Mouse (Mus musculus) left cerebral cortex, postnatal 25 days (tissue): ENCODE measurements around the gene Phlpp1. TPM values are rescaled to one million over a fixed set of nuclear protein-coding genes. Genes with fewer than 3 reads are reported as not detected.
A peak's percentile ranks its signal among the peaks of the same experiment; 100 is the strongest.

Source experiments
- DNase-seq, 2 experiments: peaks; one replicate each; pipeline ENCODE4 v3.0.0; 2022; ENCODE audit warnings: low spot score in 2 of 2, mixed read lengths in 1 of 2
- intact Hi-C: fragments of 180-260 bp; cut with DNase I; formaldehyde crosslinking; loops from one replicate; pipeline ENCODE4 v1.15.1; 2025
- total RNA-seq, 2 experiments: library from RNA; stranded (reverse); gene quantifications; 2 replicates each; pipeline ENCODE4 v1.2.3; 2021

Phlpp1 gene
- total RNA-seq, 2 experiments from 2014 or later: 60.2 to 64.6 TPM

GRCm38 (mm10) chr1:106349116-106349515, 177.6 kb downstream of the Phlpp1 start:
- DNase-seq: no peak
- intact Hi-C loops: no loop called here

GRCm38 (mm10) chr1:106351512-106351911, 180.0 kb downstream of the Phlpp1 start:
- DNase-seq: no peak
- intact Hi-C loops: loop anchor here (5.0 kb wide), 1 partner anchor 84 kb away; no protein-coding TSS in a partner anchor

GRCm38 (mm10) chr1:106352801-106353511, 181.4 kb downstream of the Phlpp1 start:
- DNase-seq: peak in 1 of 2 experiments; percentile 83
- intact Hi-C loops: loop anchor here (2.0 to 5.0 kb wide), 2 partner anchors 86 to 180 kb away; no protein-coding TSS in a partner anchor

GRCm38 (mm10) chr1:106353993-106354392, 182.4 kb downstream of the Phlpp1 start:
- intact Hi-C loops: loop anchor here (2.0 to 5.0 kb wide), 2 partner anchors 87 to 181 kb away; no protein-coding TSS in a partner anchor
- no peak for DNase-seq

GRCm38 (mm10) chr1:106359474-106359873, 187.9 kb downstream of the Phlpp1 start:
- no peak for DNase-seq
- intact Hi-C loops: no loop called here

GRCm38 (mm10) chr1:106362841-106363604, 191.5 kb downstream of the Phlpp1 start:
- DNase-seq: no peak
- intact Hi-C loops: no loop called here

- intact Hi-C loops: no loop called here
Measured at GRCm38 (mm10) chr1:106369330-106369729, 197.8 kb downstream of the Phlpp1 start.

GRCm38 (mm10) chr1:106372446-106372845, 200.9 kb downstream of the Phlpp1 start:
- DNase-seq: no peak
- intact Hi-C loops: no loop called here

More at GRCm38 (mm10) chr1:106369330-106369729, 197.8 kb downstream of the Phlpp1 start:
- peak in 1 of 2 experiments; percentile 38 for DNase-seq

GRCm38 (mm10) chr1:106373656-106374055, 202.1 kb downstream of the Phlpp1 start:
- intact Hi-C loops: no loop called here
- DNase-seq: no peak

- no peak for DNase-seq
- intact Hi-C loops: no loop called here
Measured at GRCm38 (mm10) chr1:106374274-106374673, 202.7 kb downstream of the Phlpp1 start.

GRCm38 (mm10) chr1:106374971-106375370, 203.4 kb downstream of the Phlpp1 start:
- DNase-seq: no peak
- intact Hi-C loops: no loop called here

GRCm38 (mm10) chr1:106376003-106376402, 204.5 kb downstream of the Phlpp1 start:
- no peak for DNase-seq
- intact Hi-C loops: no loop called here

GRCm38 (mm10) chr1:106380465-106380864, 208.9 kb downstream of the Phlpp1 start:
- DNase-seq: no peak
- intact Hi-C loops: no loop called here

GRCm38 (mm10) chr1:106386542-106386941, 215.0 kb downstream of the Phlpp1 start:
- DNase-seq: no peak
- intact Hi-C loops: no loop called here

- DNase-seq: no peak
Measured at GRCm38 (mm10) chr1:106387264-106387663, 215.7 kb downstream of the Phlpp1 start.

GRCm38 (mm10) chr1:106389673-106390072, 218.1 kb downstream of the Phlpp1 start:
- DNase-seq: peak in 1 of 2 experiments; percentile 48
- intact Hi-C loops: loop anchor here (10.0 kb wide), 1 partner anchor 485 kb away; no protein-coding TSS in a partner anchor

More at GRCm38 (mm10) chr1:106387264-106387663, 215.7 kb downstream of the Phlpp1 start:
- intact Hi-C loops: no loop called here

GRCm38 (mm10) chr1:106393072-106393471, 221.5 kb downstream of the Phlpp1 start:
- intact Hi-C loops: loop anchor here (10.0 kb wide), 1 partner anchor 488 kb away; no protein-coding TSS in a partner anchor
- no peak for DNase-seq

GRCm38 (mm10) chr1:106394678-106395077, 223.1 kb downstream of the Phlpp1 start:
- peak in 1 of 2 experiments; percentile 0 for DNase-seq
- intact Hi-C loops: loop anchor here (2.0 to 10.0 kb wide), 3 partner anchors 222 to 490 kb away; no protein-coding TSS in a partner anchor

- intact Hi-C loops: loop anchor here (2.0 to 10.0 kb wide), 3 partner anchors 223 to 491 kb away; no protein-coding TSS in a partner anchor
Measured at GRCm38 (mm10) chr1:106395476-106395875, 223.9 kb downstream of the Phlpp1 start.

More at GRCm38 (mm10) chr1:106395476-106395875, 223.9 kb downstream of the Phlpp1 start:
- peak; percentile 62 to 73 for DNase-seq
